ENCODE assay signal across 20 mouse cellular contexts in the genomic region with DNA sequence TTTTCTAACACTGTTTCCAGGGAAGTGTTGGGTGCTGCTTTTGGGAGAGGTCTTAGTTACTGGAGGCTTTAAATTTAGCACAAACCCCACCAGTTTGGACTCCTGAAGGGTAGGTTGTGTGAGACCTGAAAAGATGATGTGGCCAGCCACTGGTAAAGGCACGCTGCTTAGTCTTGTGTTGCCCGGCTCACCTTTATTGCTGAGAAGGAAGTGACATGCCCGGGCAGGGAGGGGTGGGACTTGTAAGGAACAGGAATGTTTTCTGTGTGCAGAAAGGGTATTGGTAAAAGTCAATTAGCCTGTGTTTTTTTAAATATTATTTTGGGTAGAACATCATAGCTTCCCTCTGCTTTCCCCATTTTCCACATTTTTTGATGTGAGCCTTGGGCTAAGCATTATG.
"Had no signal": no experiment of that assay in that cellular context is flagged by ENCODE, and none has a peak within 500 bp of the region (broad histone marks: within the 10 kb centered on the region; RNA-seq: fewer than 3 reads in every experiment).

No protein-coding gene starts in this region.

- H3K9ac ChIP-seq: intestine, embryonic 15.5 days; kidney, embryonic 15.5 days; limb, embryonic 12.5 days; liver, embryonic 12.5 days; liver, embryonic 15.5 days; lung, embryonic 15.5 days; midbrain, embryonic 13.5 days had no signal

- H3K9me3 ChIP-seq: intestine, embryonic 15.5 days; kidney, embryonic 15.5 days; limb, embryonic 12.5 days; liver, embryonic 12.5 days; liver, embryonic 15.5 days; lung, embryonic 15.5 days; megakaryocyte, embryonic 14.5 days; midbrain, embryonic 10.5 days; midbrain, embryonic 13.5 days had no signal

- DNase-seq: kidney, adult 11 months; kidney, adult 8-10 months; kidney, postnatal 10 days; kidney, postnatal 36 days; layer of hippocampus, postnatal 36 days; liver; lung, adult 18-20 months; lung, postnatal 10 days; lung, postnatal 36 days; thymus, postnatal 25 days had no signal

- H3K27me3 ChIP-seq: intestine, embryonic 15.5 days; kidney, embryonic 15.5 days; limb, embryonic 12.5 days; liver, embryonic 12.5 days; liver, embryonic 15.5 days; lung, embryonic 15.5 days; megakaryocyte, embryonic 14.5 days; midbrain, embryonic 13.5 days had no signal

- ATAC-seq: liver, embryonic 12.5 days; midbrain, embryonic 13.5 days had no signal

- H3K36me3 ChIP-seq: intestine, embryonic 15.5 days; lung, embryonic 15.5 days had no signal

- H3K4me2 ChIP-seq: intestine, embryonic 15.5 days; kidney, embryonic 15.5 days; limb, embryonic 12.5 days; liver, embryonic 12.5 days; liver, embryonic 15.5 days; lung, embryonic 15.5 days; midbrain, embryonic 13.5 days had no signal

- H3K4me3 ChIP-seq: intestine, embryonic 15.5 days; kidney, embryonic 15.5 days; left cerebral cortex, adult 2 months; limb, embryonic 12.5 days; liver, embryonic 12.5 days; liver, embryonic 15.5 days; lung, embryonic 15.5 days; megakaryocyte, embryonic 14.5 days; midbrain, embryonic 10.5 days; midbrain, embryonic 13.5 days had no signal

- H3K27ac ChIP-seq: intestine, embryonic 15.5 days; left cerebral cortex, adult 2 months; limb, embryonic 12.5 days; liver, embryonic 12.5 days; liver, embryonic 15.5 days; lung, embryonic 15.5 days; midbrain, embryonic 10.5 days had no signal
